Mouse (Mus musculus) spleen, adult 2 months (tissue): ENCODE measurements around the gene Pkp3. TPM values are rescaled to one million over a fixed set of nuclear protein-coding genes. Genes with fewer than 3 reads are reported as not detected.
"Not testable (repeated sequence)": the region's sequence is repeated elsewhere in the genome, so short reads cannot be mapped to it uniquely, and the experiment has no call there.

Experiments
- DNase-seq, 2 experiments: peaks; one replicate each; pipeline versions ENCODE4 v3.0.0 to v3.0.0-alpha.2; 2012 to 2021; ENCODE audit warnings: low spot score in 2 of 2, low read depth in 1 of 2
- H3K27ac ChIP-seq: fragments of 200-500 bp; 2 replicates; pipeline ENCODE4 v1.5.1; 2012; ENCODE audit warnings: low read length, inconsistent platforms; ENCODE audit not compliant: insufficient read depth
- H3K27me3 ChIP-seq: fragments of 200-500 bp; 2 replicates; pipeline ENCODE4 v1.6.1; 2012; ENCODE audit warnings: mild to moderate bottlenecking, moderate library complexity, low read length, inconsistent platforms; ENCODE audit not compliant: control insufficient read depth, insufficient read depth
- H3K36me3 ChIP-seq: fragments of 200-500 bp; 2 replicates; pipeline ENCODE4 v1.6.1; 2012; ENCODE audit warnings: mild to moderate bottlenecking, low read length, inconsistent platforms; ENCODE audit not compliant: control insufficient read depth, insufficient read depth
- H3K4me1 ChIP-seq: fragments of 200-500 bp; 2 replicates; pipeline ENCODE4 v1.6.1; 2011; ENCODE audit warnings: inconsistent platforms; ENCODE audit not compliant: control insufficient read depth, insufficient read depth, insufficient read length
- H3K4me3 ChIP-seq: fragments of 200-500 bp; 2 replicates; pipeline ENCODE4 v1.5.1; 2011; ENCODE audit warnings: mild to moderate bottlenecking, inconsistent platforms; ENCODE audit not compliant: insufficient read depth, insufficient read length; ENCODE audit errors: extremely low read depth
- CTCF ChIP-seq: fragments of 200-500 bp; IDR thresholded peaks from 2 replicates; pipeline ENCODE4 v1.5.1; 2011; ENCODE audit warnings: mild to moderate bottlenecking, inconsistent platforms; ENCODE audit not compliant: insufficient read depth, insufficient read length, insufficient replicate concordance; ENCODE audit errors: extremely low read depth
- POLR2A ChIP-seq: fragments of 200-500 bp; IDR thresholded peaks from 2 replicates; pipeline ENCODE4 v1.6.1; 2011; ENCODE audit warnings: low read depth, low read length, inconsistent platforms
- WGBS: fragments of 180-500 bp; shearing (Covaris S2); methylation state at CpG from one replicate; pipeline ENCODE4 v1.1.7; 2018; 5-methylcytosine and 5-hydroxymethylcytosine counted together
- polyA plus RNA-seq: library from polyadenylated mRNA; depleted of rRNA; stranded (reverse); fragments of >200 nt; gene quantifications from 2 replicates; pipeline ENCODE4 v1.2.3, GENCODE M21; 2012; rRNA removed

Gene Pkp3
- 30.1 and 36.7 TPM in 2 replicates for polyA plus RNA-seq

DNA sequence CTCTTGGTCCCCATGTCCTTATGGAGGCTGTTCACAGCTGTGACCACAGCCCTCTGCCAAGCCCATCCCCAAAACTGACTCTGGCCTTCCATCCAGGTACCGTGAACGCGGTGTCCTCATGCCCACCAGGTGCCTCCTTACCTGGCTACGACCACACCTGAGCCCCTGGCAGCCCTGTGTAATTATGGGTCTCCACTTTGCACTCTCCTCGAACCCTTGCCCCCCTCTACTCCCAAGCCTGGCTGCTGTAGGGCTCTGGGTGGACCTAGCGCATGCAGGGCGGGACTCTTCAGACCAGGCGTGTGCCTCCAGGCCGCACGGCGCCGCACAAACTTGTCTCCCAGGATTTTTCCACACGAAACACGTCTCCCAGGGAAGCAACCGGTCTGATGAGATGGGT is at the start of gene Pkp3:
Pkp3 (plus strand) TSS at position 378 of the 400 bp plus-strand sequence.
- Histone ChIP-seq H3K4me1 (no peaks in the 10 kb centered on the region), H3K36me3 (no peaks in the 10 kb centered on the region), H3K27me3 (no peaks in the 10 kb centered on the region), H3K27ac (no peak within 1 kb of the TSS), H3K4me3 (no peak within 1 kb of the TSS)
- TF ChIP-seq POLR2A: no peak
- no peak for TF ChIP-seq CTCF
- WGBS: 92% methylated on average over 15 of the region's 15 CpGs
- DNase-seq: no peak

- TF ChIP-seq POLR2A (no peak), CTCF (no peak)
- 97% methylated on average over 2 of the region's 2 CpGs for WGBS
- no peak within 1 kb of the TSS for H3K4me3 ChIP-seq
- H3K27me3 ChIP-seq: no peaks in the 10 kb centered on the region
- no peaks in the 10 kb centered on the region for H3K4me1 ChIP-seq
- no peak for DNase-seq
- no peaks in the 10 kb centered on the region for H3K36me3 ChIP-seq
- H3K27ac ChIP-seq: no peak within 1 kb of the TSS
Observed at GRCm38 (mm10) chr7:141028831-141029230, 49.2 kb upstream of the Pkp3 start, which contains the start of gene Gm17387. Gm17387 (plus strand) TSS chr7:141029131.

DNA sequence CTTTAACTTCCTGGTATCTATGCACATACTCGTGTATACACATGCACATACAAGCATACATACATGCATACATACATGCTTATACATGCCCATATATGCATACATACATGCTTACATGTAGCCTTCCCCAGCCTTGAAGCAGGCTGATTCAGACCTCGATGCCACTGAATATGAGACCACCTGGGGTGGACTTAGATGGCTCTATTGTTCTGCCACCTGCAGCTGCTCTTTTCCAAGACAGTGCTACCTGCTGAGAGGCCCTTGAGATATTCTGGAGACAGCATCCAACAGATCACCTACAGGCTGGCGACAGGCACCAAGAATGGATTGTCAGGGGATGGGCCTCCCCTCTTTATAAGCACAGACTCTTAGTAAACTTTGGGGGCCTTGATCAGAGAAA is 47.6 kb upstream of the Pkp3 start:
- TF ChIP-seq CTCF (no peak), POLR2A (no peak)
- no peaks in the 10 kb centered on the region for H3K4me1 ChIP-seq
- H3K27me3 ChIP-seq: no peaks in the 10 kb centered on the region
- no peak for DNase-seq
- no peak overlapping the region for H3K4me3 ChIP-seq
- no peak overlapping the region for H3K27ac ChIP-seq
- 75% methylated on average over 3 of the region's 3 CpGs for WGBS
- no peaks in the 10 kb centered on the region for H3K36me3 ChIP-seq

- no peak for DNase-seq
- H3K4me1 ChIP-seq: no peaks in the 10 kb centered on the region
- H3K36me3 ChIP-seq: no peaks in the 10 kb centered on the region
- no peaks in the 10 kb centered on the region for H3K27me3 ChIP-seq
- no peak overlapping the region for H3K4me3 ChIP-seq
- no peak overlapping the region for H3K27ac ChIP-seq
- WGBS: 77% methylated on average over 9 of the region's 9 CpGs
- TF ChIP-seq CTCF (no peak), POLR2A (no peak)
Observed at GRCm38 (mm10) chr7:141032458-141033167, 45.4 kb upstream of the Pkp3 start.

DNA sequence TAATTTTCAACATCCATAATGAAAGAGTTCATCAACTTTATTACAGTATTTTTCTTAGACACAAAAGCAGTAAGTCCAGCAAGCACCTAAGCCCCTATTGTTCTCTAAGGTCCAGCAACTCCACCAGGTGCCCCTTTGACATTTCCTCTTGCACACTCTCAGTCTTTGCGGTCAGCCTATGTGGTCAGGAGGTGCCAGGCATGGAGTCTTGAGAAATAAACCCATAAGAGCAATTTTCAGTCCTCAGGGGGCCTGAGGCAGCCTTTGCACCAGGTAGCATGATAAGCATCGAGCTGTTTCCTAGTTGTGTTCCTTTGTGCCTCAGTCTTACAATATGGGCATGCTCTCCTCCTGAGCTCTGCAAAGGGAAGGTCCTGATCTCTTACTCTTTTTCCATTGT is 41.4 kb upstream of the Pkp3 start:
- H3K27me3 ChIP-seq, H3K4me1 ChIP-seq, H3K36me3 ChIP-seq, DNase-seq, H3K27ac ChIP-seq, H3K4me3 ChIP-seq: not testable (repeated sequence)
- WGBS: 53% methylated on average over 1 of the region's 2 CpGs

GRCm38 (mm10) chr7:141038090-141039032 is 39.7 kb upstream of the Pkp3 start:
- no peak for DNase-seq
- Histone ChIP-seq H3K27me3 (no peaks in the 10 kb centered on the region), H3K36me3 (no peaks in the 10 kb centered on the region), H3K4me1 (no peaks in the 10 kb centered on the region), H3K27ac (peak overlapping the region; percentile 25), H3K4me3 (no peak overlapping the region)
- TF ChIP-seq POLR2A: no peak
- no peak for TF ChIP-seq CTCF
- WGBS: 50% methylated on average over 20 of the region's 21 CpGs
